Mouse (Mus musculus) inflammation-experienced regulatory T-cells, adult 6 months (primary cell): ENCODE results near the gene B830017H08Rik. TPM values are rescaled to one million over a fixed set of nuclear protein-coding genes. Genes with fewer than 3 reads are reported as not detected.
A peak's percentile ranks its signal among the peaks of the same experiment; 100 is the strongest.

Source experiments
- ATAC-seq: one replicate; pipeline ENCODE4 v1.8.0; 2017
- polyA plus RNA-seq, 3 experiments: library from polyadenylated mRNA; unstranded; fragments of 100-300 nt; shearing (Covaris generic); gene quantifications; one replicate each; pipeline ENCODE4 v1.2.1; 2017

B830017H08Rik gene
- polyA plus RNA-seq, 3 experiments from 2014 or later, result not detected

DNA sequence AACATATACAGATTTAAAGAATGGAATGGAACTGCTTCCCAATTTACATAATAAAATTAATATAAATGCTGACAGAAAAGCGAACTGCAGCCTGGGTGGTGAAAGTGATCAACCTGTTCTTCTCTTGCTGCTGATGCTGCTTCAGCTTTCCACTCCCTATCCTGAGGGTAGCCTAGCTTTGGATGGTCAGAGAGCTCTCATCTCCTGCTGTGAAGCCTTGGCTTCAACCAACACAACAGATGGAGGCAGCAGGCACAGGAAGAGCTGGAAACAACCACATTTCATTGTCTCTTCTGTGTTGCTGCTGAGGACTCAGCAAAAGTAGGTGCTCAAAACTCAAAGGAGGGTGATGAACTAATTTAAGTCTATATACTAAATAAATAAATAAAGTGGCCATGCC lies 18.9 kb downstream of the B830017H08Rik start:
- ATAC-seq, result no peak

DNA sequence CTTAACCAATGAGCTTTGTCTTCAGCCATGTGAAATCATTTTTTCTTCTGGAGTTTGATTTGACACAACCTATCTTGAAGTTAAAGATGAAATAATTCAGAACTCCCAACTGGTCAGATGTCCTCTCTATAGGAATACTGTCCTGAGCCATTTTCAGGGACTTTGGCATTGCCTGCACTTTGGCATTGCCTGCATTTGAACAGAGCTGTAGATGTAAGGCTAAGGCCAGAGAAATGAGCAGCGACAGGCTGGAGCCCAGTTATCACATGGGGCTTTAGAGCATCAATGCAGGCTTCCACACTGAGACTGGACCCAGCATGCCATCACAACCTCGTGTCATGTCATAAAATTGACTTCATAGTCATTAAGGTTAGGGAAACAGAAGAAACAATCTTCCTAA lies 20.3 kb downstream of the B830017H08Rik start:
- no peak for ATAC-seq

DNA sequence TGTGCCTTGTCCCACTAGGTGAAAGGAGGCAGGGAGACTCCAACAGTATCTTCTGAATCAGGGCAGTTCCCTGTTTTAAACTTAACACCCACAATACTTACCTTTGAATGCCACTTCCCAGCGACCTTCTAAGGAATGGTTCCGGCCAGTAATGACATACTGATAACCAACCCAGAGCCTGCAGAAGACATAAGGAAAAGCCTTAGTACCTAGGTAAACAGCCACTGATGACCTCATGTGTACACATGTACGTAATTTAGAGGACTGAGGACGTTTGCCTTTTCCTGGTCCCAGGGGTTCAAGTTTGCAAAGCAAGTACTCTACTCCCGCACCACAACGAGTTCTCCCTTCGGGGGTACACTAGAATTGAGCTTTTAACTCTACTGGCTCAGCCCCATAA lies 24.2 kb downstream of the B830017H08Rik start:
- no peak for ATAC-seq

DNA sequence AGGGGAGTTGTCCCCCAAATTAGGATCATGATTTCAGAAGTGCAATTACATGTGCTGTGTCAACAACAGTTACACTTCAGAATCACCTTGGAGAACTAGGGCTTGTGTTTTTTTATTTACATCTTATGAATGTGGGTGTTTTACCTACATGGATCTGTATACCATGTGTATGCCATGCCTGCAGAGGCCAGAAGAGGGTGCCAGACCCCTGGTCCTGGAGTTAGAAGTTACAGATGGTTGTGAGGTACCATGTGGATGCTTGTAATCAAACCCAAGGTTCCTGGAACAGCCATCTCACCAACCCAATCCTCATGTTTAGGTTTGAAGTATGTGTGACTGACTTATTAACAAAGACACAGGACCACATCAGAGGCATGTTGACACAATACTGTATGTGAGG lies 25.7 kb downstream of the B830017H08Rik start:
- peak; percentile 48 for ATAC-seq

DNA sequence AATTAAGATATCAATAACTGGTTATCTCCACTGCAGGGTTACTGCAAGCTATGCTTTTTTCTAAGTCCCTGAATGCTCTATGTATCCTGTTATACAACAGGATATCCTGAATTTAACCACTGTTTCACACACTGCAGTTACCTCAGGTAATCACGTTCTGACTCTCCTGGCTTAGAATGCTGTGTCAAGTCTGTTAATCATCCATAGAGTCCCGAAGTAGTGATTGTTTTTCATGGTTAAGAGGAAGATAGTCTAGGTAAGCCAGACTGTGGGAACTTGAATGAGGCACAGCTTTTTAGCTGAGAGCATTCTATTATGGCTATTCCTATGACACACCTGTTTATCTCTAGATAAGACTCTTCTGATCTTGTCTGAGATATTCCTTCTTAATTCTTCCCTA lies 32.4 kb downstream of the B830017H08Rik start:
- no peak for ATAC-seq

DNA sequence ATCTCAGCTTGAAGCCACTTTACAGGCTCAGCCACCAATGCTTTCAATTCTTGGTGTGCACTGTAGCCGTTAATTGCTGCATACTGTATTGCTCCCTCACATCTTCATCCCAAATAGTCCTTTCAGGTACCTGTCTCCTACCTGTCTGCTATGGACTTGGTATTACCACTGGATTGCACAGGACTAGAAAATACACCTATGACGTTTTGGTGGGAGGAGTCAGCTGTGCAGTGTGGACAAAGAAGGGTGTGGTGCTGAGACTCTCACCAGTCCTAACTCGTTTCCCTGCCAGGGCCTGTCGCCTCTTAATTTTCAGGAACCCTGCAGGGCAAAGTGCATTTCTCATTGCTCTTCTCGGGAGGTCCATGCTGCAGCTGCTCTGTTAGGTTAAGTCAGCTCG lies 32.8 kb downstream of the B830017H08Rik start:
- no peak for ATAC-seq

DNA sequence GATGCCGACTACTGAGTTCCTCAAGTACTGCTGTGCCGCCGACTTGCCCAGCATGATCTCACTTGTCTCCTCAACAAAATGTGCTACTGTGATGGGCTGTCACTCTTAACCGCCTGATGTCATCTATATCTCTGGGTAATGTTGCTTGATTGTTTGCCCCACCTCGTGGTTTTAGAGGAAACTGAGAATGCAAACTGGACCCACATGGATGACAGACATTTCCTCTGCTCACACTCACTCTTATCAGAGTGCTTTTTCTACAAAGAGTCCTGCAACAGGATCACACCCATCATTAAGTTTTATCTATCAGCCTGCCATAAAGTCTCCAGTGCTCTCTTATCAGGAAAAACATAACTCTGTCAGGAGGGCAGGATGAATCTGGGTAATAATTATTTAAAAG lies 38.3 kb downstream of the B830017H08Rik start:
- no peak for ATAC-seq

DNA sequence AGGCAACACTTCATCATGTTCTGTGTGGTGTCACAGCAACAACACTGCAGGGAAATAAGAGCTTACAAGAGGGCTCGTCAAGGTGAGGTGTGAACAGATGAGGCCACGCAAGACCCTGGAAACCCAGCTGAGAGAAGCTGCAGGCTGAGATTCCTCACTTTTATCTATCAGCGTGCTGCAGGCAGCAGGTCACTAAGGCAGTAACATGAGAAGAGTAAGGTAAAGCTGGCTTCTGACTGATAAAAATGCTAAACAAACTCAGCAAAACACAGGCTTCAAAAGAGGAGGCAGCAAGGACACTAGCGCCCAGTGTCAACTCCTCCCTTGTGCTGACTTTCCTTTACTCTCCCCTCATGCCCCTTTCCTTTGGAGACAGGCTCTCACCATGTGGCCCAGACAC lies 40.1 kb downstream of the B830017H08Rik start:
- no peak for ATAC-seq

DNA sequence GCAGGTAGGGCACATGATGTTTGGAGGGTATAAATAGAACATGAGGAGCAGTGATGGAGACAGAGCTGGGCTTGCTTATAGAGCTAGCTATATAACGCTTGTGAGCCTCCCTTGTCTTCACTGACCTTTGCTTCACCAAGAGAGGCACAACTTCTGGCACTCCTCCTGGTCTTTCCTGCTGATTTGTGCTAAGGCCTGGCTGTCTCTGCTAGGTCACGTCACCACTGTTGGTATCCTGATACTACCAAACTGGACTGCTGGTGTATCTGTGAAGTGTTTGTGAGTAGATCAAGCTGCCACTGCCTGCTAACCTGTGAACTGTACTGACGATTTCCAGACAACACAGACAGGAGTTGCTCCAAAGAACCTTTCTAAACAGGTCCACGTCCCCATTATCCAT lies 42.3 kb downstream of the B830017H08Rik start:
- no peak for ATAC-seq

DNA sequence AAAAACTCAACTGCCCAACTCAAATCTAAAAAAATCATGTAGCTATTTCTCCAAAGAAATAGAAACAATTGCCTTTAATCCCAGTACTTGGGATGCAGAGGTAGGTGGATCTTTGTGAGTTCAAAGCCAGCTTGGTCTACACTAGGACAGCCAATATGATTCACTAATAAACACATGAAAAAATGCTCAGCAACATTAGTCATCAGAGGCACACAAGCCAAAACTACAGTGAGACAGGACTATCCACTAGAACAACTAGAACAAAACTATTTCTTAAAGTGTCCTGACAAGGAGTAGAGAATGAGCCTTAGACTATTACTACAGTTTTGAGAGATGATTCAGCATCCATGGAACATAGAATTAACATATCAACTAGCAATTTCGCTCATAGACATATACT lies 43.2 kb downstream of the B830017H08Rik start:
- no peak for ATAC-seq

DNA sequence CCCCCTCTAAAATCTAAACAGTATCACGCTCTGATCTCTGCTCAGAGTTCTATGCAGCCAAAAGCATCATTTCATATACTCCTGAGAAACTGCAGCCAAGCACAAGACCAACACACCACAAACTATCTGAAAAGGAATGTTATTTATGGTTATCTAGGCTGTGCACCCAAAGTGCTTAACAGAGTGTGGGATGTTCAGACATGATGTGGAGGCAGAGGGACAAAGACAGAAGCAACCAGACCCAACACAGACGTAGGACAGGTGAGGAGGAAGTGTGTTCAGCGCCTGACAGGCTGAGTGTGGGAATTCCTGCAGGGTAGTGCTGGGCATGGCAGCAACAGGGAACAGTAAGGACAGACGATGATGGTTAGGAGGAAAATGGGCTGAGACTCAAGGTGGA lies 46.6 kb downstream of the B830017H08Rik start:
- no peak for ATAC-seq

DNA sequence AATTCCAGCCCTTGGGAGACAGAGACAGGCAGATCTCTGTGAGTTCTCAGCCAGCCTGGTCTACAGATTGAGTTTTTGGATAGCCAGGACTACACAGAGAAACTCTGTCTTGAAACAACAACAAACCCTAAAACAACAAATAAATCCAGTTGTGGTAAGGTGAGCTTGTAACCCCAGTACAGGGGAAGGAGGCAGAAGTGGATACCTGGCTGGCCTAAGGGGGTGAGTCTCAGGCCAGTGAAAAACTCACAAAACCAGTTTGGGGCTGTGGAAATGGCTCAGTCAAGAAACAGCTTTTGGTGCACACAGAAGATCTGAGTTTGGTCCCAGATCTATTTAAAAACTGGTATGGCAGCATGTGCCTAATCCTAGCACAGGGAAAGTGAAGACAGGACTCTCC lies 49.3 kb downstream of the B830017H08Rik start:
- ATAC-seq, result no peak

DNA sequence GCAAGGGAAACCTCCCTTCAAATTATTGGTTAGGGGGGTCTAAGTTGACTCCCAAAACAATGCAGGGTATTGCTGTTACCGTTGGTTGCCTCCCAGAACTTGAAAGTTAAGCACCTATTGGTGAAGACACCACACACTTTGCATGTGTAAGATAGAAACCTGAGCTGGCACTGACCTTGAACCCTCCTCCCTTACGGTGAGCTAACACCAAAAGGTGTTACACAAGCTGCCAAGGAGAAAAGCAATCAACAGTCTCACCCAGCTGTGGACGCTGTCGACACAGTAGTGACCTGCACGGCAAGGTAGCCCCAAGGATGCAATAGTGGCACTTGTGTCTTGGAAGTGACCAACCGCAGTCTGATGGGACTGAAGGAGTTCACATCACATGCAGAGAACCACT lies 51.2 kb downstream of the B830017H08Rik start:
- ATAC-seq, result no peak

Other genes with a start within 250 kb of the B830017H08Rik start
- 1 to 10 TPM in 2 of 3 experiments, under 1 TPM in 1; 0.21 to 5.3 (median 1.9) TPM for gene Slc7a4, start 249.9 kb upstream of the B830017H08Rik start, polyA plus RNA-seq
- 10 to 100 TPM; 14.0 to 26.8 (median 17.8) TPM for gene Smpd4, start 213.8 kb upstream of the B830017H08Rik start, polyA plus RNA-seq
- 1 to 10 TPM in 1 of 3 experiments, under 1 TPM in 1, not detected in 1; 0.74 to 1.1 TPM for gene Ccdc74a, start 186.7 kb upstream of the B830017H08Rik start, polyA plus RNA-seq
- gene Med15, start 100.2 kb upstream of the B830017H08Rik start, polyA plus RNA-seq, result 100 to 1,000 TPM in 1 of 3 experiments, 10 to 100 TPM in 2; 69.3 to 109 (median 71.8) TPM
- 10 to 100 TPM; 11.8 to 28.7 (median 13.4) TPM for gene Klhl22, start 73.5 kb upstream of the B830017H08Rik start, polyA plus RNA-seq
- not detected for gene Scarf2, start 35.8 kb upstream of the B830017H08Rik start, polyA plus RNA-seq
- 1 to 10 TPM in 2 of 3 experiments, under 1 TPM in 1; 0.67 to 1.9 (median 1.5) TPM for gene Car15, start 5.2 kb downstream of the B830017H08Rik start, polyA plus RNA-seq
- under 1 TPM; 0.17 to 0.43 (median 0.18) TPM for gene Gm20518, start 58.5 kb downstream of the B830017H08Rik start, polyA plus RNA-seq
- under 1 TPM in 1 of 3 experiments, not detected in 2; 0.13 TPM for gene Tssk1, start 61.1 kb downstream of the B830017H08Rik start, polyA plus RNA-seq
- 10 to 100 TPM; 16.4 to 21.8 (median 19.9) TPM for gene Dgcr2, start 65.4 kb downstream of the B830017H08Rik start, polyA plus RNA-seq
- gene Tssk2, start 65.5 kb downstream of the B830017H08Rik start, polyA plus RNA-seq, result under 1 TPM in 1 of 3 experiments, not detected in 2; 0.43 TPM
- 10 to 100 TPM; 29.9 to 45.9 (median 39.7) TPM for gene Ess2, start 78.2 kb downstream of the B830017H08Rik start, polyA plus RNA-seq
- gene Gsc2, start 81.9 kb downstream of the B830017H08Rik start, polyA plus RNA-seq, result not detected
- 10 to 100 TPM in 1 of 3 experiments, 1 to 10 TPM in 2; 4.4 to 12.6 (median 8.2) TPM for gene Slc25a1, start 95.1 kb downstream of the B830017H08Rik start, polyA plus RNA-seq
- gene Vpreb2, start 147.3 kb downstream of the B830017H08Rik start, polyA plus RNA-seq, result not detected
- 10 to 100 TPM; 11.5 to 19.1 (median 15.0) TPM for gene Dgcr6, start 219.7 kb downstream of the B830017H08Rik start, polyA plus RNA-seq